Mouse (Mus musculus) adrenal gland (tissue): Measurements from ENCODE around the gene Gtsf1l.
"Not testable (repeated sequence)": the region's sequence is repeated elsewhere in the genome, so short reads cannot be mapped to it uniquely, and the experiment has no call there.

Experiments
- intact Hi-C: fragments of 180-260 bp; cut with DNase I; formaldehyde crosslinking; loops from one replicate; pipeline ENCODE4 v1.15.1; 2025

Gene Gtsf1l

DNA sequence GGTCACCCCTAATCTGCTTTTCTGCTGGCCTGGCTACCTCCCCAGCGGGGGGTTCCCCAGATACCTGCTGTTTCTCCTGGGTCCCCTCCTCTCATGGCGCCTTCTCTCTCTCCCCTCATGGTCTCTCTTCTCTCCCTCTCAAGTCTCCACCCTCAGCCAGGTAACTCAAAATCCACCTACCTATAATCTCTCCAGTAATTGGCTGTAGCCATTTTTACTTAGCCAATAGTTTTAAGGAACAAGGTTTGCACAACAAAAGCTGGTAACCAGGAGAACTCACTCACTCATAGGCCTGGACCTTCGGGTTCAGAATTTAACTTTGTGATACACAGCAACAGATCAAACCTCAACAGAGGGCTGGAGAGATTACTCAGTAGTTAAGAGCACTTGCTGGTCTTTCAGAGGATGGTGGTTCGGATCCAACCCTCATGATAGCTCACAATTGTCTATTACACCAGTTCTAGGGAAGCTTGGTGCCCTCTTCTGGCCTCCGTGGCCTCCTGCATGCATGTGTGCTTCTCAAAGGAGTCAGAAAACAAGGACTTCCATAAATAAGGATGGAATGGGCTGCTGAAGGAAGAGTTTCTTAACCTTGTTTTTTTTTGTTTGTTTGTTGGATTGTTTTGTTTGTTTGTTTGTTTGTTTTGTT, 1.9 kb upstream of the Gtsf1l start:
- intact Hi-C loops: loop anchor here (2.0 to 5.0 kb wide), 2 partner anchors 41 to 92 kb away; no protein-coding TSS in a partner anchor

DNA sequence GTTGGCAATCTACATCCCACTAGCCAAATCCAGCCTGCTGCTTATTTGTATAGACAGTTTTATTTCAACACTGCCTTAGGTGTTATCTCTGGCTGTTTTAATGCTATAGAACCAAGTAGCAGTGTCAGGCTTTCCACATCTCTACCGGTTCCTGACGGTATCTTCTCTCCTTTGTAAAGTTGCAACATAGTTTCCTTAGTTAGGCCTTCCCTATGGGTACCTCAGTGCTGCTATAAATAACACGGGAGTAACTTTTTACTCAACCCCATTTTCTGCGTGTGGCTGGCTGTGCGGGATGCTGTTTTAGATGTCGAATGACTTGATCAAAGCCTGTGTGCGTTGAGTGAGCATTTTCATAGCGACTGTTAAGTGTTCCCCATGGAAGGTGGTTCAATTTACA, 1.1 kb downstream of the Gtsf1l start:
- intact Hi-C loops: loop anchor here (5.0 kb wide), 1 partner anchor 89 kb away; no protein-coding TSS in a partner anchor

GRCm38 (mm10) chr2:163085047-163085446, 2.6 kb downstream of the Gtsf1l start:
- intact Hi-C loops: loop anchor here (5.0 kb wide), 1 partner anchor 88 kb away; no protein-coding TSS in a partner anchor

DNA sequence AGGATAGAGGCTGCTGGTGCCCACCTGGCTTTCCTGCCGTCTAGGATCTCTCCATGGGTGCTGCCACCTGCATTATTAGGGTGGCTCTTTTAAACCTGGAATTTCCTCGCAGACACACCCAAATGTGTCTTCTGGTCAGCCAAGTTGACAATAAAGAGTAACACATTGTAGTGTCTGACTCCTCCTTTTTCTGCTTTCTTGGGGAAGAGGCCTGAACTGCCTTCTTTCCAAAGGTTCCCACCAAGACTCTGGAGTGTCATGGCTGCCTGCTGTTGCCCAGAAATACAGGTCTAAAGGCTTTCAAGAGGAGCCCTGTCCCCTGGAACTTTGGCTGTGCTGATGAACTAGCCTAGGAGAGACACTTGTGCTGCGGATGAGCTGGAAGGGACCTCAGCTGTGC, 3.1 kb downstream of the Gtsf1l start:
- intact Hi-C loops: no loop called here

GRCm38 (mm10) chr2:163082591-163082990, 5.1 kb downstream of the Gtsf1l start:
- intact Hi-C loops: no loop called here

DNA sequence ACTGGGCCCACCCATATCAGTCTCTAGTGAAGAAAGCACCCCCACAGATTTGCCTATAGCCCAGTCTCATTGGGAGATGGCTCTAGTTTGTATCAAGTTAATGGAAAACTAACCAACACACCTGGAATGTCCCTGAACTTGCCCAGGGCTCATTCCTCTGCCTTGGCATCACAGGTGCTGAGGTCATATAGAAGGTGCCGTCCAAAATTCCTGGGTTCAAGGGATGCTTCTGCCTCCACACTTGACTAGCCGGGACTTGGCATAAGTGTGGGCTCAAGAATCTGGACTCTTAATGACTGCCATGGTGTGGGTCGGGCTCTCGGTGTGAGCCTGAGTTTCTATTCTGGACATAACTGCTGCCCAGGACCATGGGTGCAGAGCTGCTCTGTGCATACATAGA, 8.6 kb downstream of the Gtsf1l start:
- intact Hi-C loops: no loop called here

GRCm38 (mm10) chr2:163075234-163075633, 12.4 kb downstream of the Gtsf1l start:
- intact Hi-C loops: no loop called here

- intact Hi-C loops: no loop called here
Observed at GRCm38 (mm10) chr2:163074808-163075207, 12.8 kb downstream of the Gtsf1l start.

DNA sequence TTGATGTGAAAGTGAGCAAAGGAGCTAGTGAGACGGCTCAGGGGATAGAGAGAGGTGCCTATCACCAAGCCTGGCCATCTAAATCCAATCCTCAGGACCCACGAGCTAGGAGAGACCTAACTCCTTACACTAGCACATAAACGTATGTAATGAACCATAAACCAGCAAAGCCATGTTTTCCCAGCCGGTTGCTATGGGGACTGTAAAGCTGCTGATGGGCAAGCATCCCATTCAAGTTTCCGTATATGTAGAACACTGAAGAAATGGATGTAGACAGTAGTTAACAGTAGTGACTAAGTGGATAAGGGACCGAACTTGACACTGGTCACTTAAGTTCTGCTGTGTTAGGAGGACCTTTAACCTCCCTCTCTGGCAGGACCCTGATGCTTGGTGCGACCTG, 13.6 kb downstream of the Gtsf1l start:
- intact Hi-C loops: no loop called here

GRCm38 (mm10) chr2:163073023-163073757, 14.5 kb downstream of the Gtsf1l start:
- intact Hi-C loops: no loop called here

GRCm38 (mm10) chr2:163071590-163071989, 16.1 kb downstream of the Gtsf1l start:
- intact Hi-C loops: no loop called here

DNA sequence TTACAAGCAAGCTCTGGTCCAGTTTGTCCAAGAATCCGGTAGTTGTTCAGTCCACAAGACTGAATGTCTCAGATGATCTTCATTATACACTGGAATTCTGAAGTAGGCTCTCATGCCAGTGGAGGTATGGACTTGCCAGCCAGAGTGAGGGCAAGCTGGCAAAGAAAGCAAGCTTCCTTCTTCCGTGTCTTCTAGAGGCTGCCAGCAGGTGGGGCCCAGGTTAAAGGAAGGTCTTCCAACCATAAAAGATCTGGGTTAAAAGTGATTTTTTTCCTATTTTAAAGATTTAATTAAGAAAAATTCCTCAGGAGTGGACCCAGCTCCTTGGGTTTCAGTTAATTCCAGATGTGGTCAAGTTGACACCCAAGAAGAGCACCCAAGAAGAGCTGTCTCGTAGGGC, 17.4 kb downstream of the Gtsf1l start:
- intact Hi-C loops: no loop called here

DNA sequence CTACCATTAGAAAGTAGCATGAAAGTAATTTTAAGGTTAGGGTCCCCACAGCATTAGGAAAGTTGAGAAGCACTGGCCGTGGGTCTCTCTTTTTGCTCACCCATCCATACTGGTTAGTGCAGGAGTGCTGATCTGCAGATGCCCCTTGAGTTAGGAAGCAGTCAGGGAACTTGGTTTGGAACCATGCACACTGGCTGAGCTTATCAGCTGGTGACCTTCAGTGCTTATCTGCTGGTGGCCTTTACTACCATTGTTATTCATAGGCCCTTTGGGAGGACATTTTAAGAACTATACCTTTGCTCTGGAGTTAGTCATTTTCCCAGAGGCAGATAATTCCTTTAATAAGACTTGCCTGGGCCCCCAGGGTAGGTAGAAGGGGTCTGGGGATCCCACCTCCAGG, 20.4 kb downstream of the Gtsf1l start:
- intact Hi-C loops: no loop called here

DNA sequence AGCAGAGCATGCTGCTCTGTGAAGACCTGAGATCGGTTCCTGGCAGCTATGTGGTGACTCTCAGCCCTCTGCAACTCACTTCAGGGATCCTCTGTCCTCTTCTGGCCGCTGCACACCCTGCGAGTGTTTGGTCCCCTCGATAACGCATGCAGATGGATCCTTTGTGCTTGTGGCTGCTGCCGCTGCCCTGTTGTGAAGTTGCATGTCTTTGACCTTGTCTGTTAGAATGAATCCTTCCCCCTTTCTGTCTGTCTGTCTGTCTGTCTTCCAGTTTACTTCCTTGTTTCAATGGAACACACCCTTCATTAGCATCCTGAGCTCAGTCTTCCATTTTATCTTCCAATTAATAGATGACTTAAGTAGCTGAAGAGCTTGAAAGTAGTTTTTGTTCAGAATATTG, 21.3 kb downstream of the Gtsf1l start:
- intact Hi-C loops: no loop called here

DNA sequence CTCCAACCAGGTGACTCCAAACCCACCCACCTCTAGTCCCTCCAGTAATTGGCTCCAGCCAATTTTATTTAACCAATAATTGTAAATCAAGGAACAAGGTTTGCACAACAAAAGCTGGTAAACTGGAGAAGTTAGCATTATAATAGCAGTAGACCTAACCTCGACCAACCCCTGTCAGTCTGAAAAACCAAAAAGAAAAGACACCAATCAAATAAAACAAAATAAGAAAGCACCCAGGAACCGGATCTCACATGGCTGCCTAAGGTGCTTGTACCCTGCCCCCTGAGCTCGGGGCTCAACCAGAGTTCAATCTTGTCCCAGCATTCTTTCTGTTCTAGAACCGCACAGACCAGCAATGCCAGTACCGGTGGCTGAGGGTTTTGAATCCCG, 25.5 kb downstream of the Gtsf1l start:
- intact Hi-C loops: no loop called here

GRCm38 (mm10) chr2:163061203-163062118, 26.2 kb downstream of the Gtsf1l start:
- intact Hi-C loops: no loop called here

DNA sequence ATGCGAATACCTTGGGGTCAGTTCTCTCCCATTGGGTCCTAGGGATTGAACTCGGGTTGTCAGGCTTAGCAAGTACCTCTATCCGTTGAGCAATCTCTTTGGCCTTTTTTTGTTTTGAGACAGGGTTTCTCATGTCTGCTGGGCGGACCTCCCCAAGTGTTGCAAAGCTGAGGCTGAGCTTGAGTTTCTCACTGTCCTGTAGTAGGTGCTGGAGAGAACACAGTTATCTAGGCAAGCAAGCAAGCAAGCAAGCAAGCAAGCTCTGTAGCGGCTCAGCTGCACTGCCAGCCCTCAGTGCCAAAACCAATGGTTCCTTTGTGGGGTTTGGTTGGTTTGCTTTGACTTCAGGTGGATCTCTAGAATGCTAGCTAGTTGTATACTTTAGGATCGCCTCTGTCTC, 27.0 kb downstream of the Gtsf1l start:
- intact Hi-C loops: no loop called here

- intact Hi-C loops: not testable (repeated sequence)
Observed at GRCm38 (mm10) chr2:163058981-163059380, 28.7 kb downstream of the Gtsf1l start.

DNA sequence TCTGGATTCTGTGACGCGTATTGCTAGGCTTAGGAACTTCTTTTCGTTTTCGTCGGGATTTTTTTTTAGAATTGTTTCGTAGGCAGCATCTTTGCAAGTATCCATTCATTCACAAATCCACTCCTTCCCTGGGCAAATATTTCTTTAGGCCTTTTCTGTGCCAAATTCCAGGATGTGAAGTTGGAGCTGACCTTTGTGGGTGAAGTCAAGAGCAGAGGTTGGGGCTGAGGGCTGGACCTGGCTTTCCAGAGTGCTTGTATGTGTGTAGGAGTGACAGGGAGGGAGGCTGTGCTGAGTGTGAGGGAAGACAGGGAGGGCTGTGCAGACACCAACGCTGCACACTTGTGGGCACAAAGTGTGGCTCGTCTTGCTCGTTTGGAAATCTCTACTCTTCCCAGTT, 31.1 kb downstream of the Gtsf1l start:
- intact Hi-C loops: no loop called here

GRCm38 (mm10) chr2:163055715-163056114, 31.9 kb downstream of the Gtsf1l start:
- intact Hi-C loops: no loop called here

DNA sequence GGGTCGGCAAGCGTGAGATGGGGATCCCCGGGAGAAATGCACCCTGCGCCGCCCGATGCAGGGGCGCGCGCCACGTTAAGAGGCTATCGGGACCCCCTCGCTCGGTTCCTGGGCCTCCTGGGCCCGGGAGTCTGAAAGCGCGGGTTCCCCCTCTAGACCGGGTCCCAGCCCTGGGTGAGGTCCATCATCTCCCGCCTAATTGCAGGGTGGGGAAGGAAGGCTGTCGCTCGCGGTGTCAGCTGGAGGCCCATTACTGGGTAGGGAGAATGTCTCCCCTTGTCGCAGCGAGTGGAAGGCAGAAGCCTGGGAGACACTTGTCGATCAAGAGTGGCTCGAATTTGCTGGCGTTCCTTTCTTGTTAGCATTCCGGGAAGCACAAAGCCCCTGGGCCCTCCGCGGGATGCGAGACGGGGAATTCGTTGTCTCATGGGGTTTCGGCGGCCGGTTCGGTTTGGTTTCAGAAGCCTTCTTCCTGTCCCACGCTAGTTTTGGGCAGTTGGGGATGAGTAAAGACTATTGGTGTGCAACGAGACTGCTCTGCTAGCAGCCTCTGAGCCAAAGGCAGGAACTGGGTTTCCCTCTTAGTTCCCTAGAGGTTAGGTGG, 32.7 kb downstream of the Gtsf1l start:
- intact Hi-C loops: no loop called here
